Mouse (Mus musculus) liver, embryonic 16.5 days (tissue): ENCODE measurements around the gene Csad. TPM values are rescaled to one million over a fixed set of nuclear protein-coding genes. Genes with fewer than 3 reads are reported as not detected.

Source experiments
- ATAC-seq: fragments of 200-750 bp; cut with Nextera tagmentation; 2 replicates; pipeline ENCODE4 v1.8.0; 2017; ENCODE audit warnings: low read depth, mild to moderate bottlenecking, moderate number of reproducible peaks, moderate library complexity
- H3K27ac ChIP-seq: fragments of 300-500 bp; sonication (generic); 2 replicates; pipeline ENCODE4 v1.5.1; 2014; ENCODE audit warnings: mild to moderate bottlenecking, low read length
- H3K27me3 ChIP-seq: fragments of 300-500 bp; sonication (generic); 2 replicates; pipeline ENCODE4 v1.6.1; 2014; ENCODE audit warnings: low read depth, low read length, mixed read lengths; ENCODE audit not compliant: control insufficient read depth, insufficient read depth
- H3K36me3 ChIP-seq: fragments of 300-500 bp; sonication (generic); 2 replicates; pipeline ENCODE4 v1.6.1; 2014; ENCODE audit warnings: mild to moderate bottlenecking; ENCODE audit not compliant: control insufficient read depth, insufficient read depth
- H3K4me1 ChIP-seq: fragments of 300-500 bp; sonication (generic); 2 replicates; pipeline ENCODE4 v1.6.1; 2014; ENCODE audit warnings: low read depth, low read length, mixed read lengths; ENCODE audit not compliant: control insufficient read depth
- H3K4me2 ChIP-seq: fragments of 300-500 bp; sonication (generic); 2 replicates; pipeline ENCODE4 v1.6.1; 2014; ENCODE audit warnings: low read depth, low read length, mixed read lengths
- H3K4me3 ChIP-seq: fragments of 300-500 bp; sonication (generic); 2 replicates; pipeline ENCODE4 v1.5.1; 2014; ENCODE audit warnings: low read depth, mild to moderate bottlenecking, low read length
- H3K9ac ChIP-seq: fragments of 300-500 bp; sonication (generic); 2 replicates; pipeline ENCODE4 v1.6.1; 2014; ENCODE audit warnings: low read depth, low read length
- H3K9me3 ChIP-seq: fragments of 300-500 bp; sonication (generic); replicated peaks from 2 replicates; pipeline ENCODE4 v1.6.1; 2016; ENCODE audit warnings: low read length; ENCODE audit not compliant: control insufficient read depth
- WGBS: fragments of 180-500 bp; shearing (Covaris S2); extraction: QIAGEN DNeasy Blood & Tissue Kit; methylation state at CpG from one replicate; pipeline ENCODE4 v1.1.7; 2014; ENCODE audit not compliant: insufficient replicate concordance; 5-methylcytosine and 5-hydroxymethylcytosine counted together
- polyA plus RNA-seq: library from polyadenylated mRNA; unstranded; fragments of >200 nt; fragmentation: Nextera tagmentation; extraction: Ambion mirVana; gene quantifications from 2 replicates; pipeline ENCODE4 v1.2.1, GENCODE M21; 2015

Csad gene
- polyA plus RNA-seq, 1 experiment from 2014 or later, result 60.2 TPM

GRCm38 (mm10) chr15:102245891-102246741, 41.6 kb upstream of the Csad start:
- H3K4me1 ChIP-seq, result peaks cover 17% of the 10 kb centered on the region
- ATAC-seq, result peak; percentile 58
- H3K27me3 ChIP-seq, result peaks cover 78% of the 10 kb centered on the region
- H3K9ac ChIP-seq, result peak overlapping the region; percentile 24; the same call in 1 of the 2 replicates
- under 1% methylated on average over 42 of the region's 44 CpGs for WGBS
- peak overlapping the region; percentile 76 for H3K4me2 ChIP-seq
- H3K9me3 ChIP-seq, result no peaks in the 10 kb centered on the region
- no peaks in the 10 kb centered on the region for H3K36me3 ChIP-seq
- H3K27ac ChIP-seq, result peak overlapping the region; percentile 65
- peak overlapping the region; percentile 60 for H3K4me3 ChIP-seq

DNA sequence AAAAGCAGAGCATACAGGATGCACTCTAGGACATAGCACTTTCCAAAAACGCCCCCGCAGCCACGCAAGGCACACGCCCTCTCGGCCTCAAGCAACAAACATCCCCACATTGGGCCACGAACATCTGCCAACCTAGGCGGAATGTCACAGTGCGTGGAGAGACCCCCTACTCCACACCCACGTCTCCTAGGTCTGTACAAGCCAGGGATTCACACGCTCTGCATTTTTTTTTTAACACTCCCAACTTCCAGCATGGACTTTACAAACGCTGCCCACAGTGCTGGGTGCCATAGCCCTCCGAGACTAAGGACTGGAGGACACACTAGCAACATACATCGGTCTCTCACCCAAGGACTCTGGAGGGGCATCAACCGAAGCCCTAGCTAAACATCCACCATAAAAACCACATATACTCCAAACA, 40.9 kb upstream of the Csad start:
- H3K4me3 ChIP-seq, result peak overlapping the region; percentile 60
- H3K27ac ChIP-seq, result no peak overlapping the region
- peak overlapping the region; percentile 76 for H3K4me2 ChIP-seq
- 16% methylated on average over 14 of the region's 14 CpGs for WGBS
- H3K9me3 ChIP-seq, result no peaks in the 10 kb centered on the region
- H3K27me3 ChIP-seq, result peaks cover 72% of the 10 kb centered on the region
- ATAC-seq, result no peak
- no peaks in the 10 kb centered on the region for H3K36me3 ChIP-seq
- H3K9ac ChIP-seq, result peak overlapping the region; percentile 24; the same call in 1 of the 2 replicates
- peaks cover 17% of the 10 kb centered on the region for H3K4me1 ChIP-seq

- H3K27me3 ChIP-seq, result peaks cover 63% of the 10 kb centered on the region
- no peaks in the 10 kb centered on the region for H3K9me3 ChIP-seq
- H3K36me3 ChIP-seq, result no peaks in the 10 kb centered on the region
- H3K27ac ChIP-seq, result 0 out of 2 replicates have a peak overlapping the region, but pooled peaks have one; percentile 4
- 32% methylated on average over 19 of the region's 19 CpGs for WGBS
- peak overlapping the region; percentile 76 for H3K4me2 ChIP-seq
- H3K4me3 ChIP-seq, result peak overlapping the region; percentile 60; the same call in 1 of the 2 replicates
- no peak for ATAC-seq
- H3K4me1 ChIP-seq, result peaks cover 17% of the 10 kb centered on the region
- no peak overlapping the region; the same call in 1 of the 2 replicates for H3K9ac ChIP-seq
These were observed 40.0 kb upstream of the Csad start for GRCm38 (mm10) chr15:102244306-102245191.

GRCm38 (mm10) chr15:102243229-102244190, 39.0 kb upstream of the Csad start:
- 8% methylated on average over 22 of the region's 22 CpGs for WGBS
- Histone ChIP-seq H3K4me2 (peak overlapping the region; percentile 28), H3K27ac (peak overlapping the region; percentile 6; the same call in 1 of the 2 replicates), H3K27me3 (peaks cover 52% of the 10 kb centered on the region), H3K4me3 (peak overlapping the region; percentile 9; the same call in 1 of the 2 replicates), H3K9ac (no peak overlapping the region), H3K4me1 (peaks cover 17% of the 10 kb centered on the region), H3K36me3 (no peaks in the 10 kb centered on the region), H3K9me3 (no peaks in the 10 kb centered on the region)
- no peak for ATAC-seq

DNA sequence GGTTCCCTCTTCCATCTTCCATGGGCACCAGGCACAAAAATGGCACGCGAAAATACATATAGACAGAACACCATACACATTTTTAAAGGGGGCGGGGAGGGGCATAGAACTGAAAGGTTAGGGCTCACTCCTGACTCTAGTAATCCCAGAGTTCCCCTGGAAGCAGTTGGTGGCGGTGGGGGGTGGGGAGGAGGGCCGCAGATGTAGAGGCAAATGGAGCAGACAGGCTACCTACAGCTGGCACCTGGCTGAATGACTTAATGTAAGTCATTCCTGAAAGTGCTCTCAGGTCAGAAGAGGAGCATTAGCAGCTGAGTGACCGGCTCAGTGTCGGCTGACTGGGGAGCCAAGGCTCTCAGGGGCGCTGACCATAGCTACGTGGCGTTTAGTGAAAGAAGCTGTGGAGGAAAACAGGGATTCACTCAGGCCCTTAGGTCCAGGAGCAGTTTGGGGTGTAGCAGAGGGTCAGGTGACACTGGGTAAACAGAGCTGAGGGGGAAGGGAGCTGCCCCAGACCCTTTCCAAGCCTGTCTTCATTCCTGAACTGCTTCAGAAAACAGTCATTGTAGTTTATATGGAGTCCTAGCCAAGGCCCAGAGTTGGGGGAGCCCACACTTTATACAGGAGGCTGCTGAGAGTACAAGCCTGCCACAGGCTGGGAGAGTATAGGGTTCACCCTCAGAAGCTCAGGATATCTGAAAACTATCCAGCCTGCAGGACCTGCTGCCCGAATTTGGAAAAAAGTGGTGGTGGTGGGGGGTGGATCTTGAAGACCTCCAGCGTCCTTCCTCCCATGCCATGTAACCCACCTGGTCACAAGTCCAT, 38.1 kb upstream of the Csad start:
- 54% methylated on average over 12 of the region's 12 CpGs for WGBS
- Histone ChIP-seq H3K27ac (no peak overlapping the region), H3K9ac (no peak overlapping the region)

GRCm38 (mm10) chr15:102240607-102241006, 36.1 kb upstream of the Csad start:
- 68% methylated on average over 4 of the region's 4 CpGs for WGBS
- no peak overlapping the region for H3K4me2 ChIP-seq
- H3K36me3 ChIP-seq, result no peaks in the 10 kb centered on the region
- H3K9ac ChIP-seq, result no peak overlapping the region
- peak; percentile 35 for ATAC-seq
- no peak overlapping the region for H3K4me3 ChIP-seq
- peaks cover 23% of the 10 kb centered on the region for H3K27me3 ChIP-seq
- H3K9me3 ChIP-seq, result no peaks in the 10 kb centered on the region
- no peak overlapping the region for H3K27ac ChIP-seq
- H3K4me1 ChIP-seq, result peaks cover 12% of the 10 kb centered on the region

More for the DNA sequence above, 38.1 kb upstream of the Csad start:
- no peaks in the 10 kb centered on the region for H3K36me3 ChIP-seq
- H3K4me2 ChIP-seq, result no peak overlapping the region
- H3K27me3 ChIP-seq, result peaks cover 43% of the 10 kb centered on the region
- H3K4me3 ChIP-seq, result no peak overlapping the region
- ATAC-seq, result no peak
- H3K4me1 ChIP-seq, result peaks cover 15% of the 10 kb centered on the region
- H3K9me3 ChIP-seq, result no peaks in the 10 kb centered on the region

GRCm38 (mm10) chr15:102239851-102240250, 35.3 kb upstream of the Csad start:
- Histone ChIP-seq H3K9me3 (no peaks in the 10 kb centered on the region), H3K9ac (no peak overlapping the region), H3K36me3 (no peaks in the 10 kb centered on the region), H3K4me2 (no peak overlapping the region), H3K27me3 (peaks cover 16% of the 10 kb centered on the region), H3K4me1 (peaks cover 18% of the 10 kb centered on the region), H3K4me3 (no peak overlapping the region), H3K27ac (no peak overlapping the region)
- 61% methylated on average over 11 of the region's 11 CpGs for WGBS
- ATAC-seq, result no peak
